Mouse (Mus musculus): Measurements from ENCODE around the gene Ndufa10.
"Not testable (repeated sequence)": the region's sequence is repeated elsewhere in the genome, so short reads cannot be mapped to it uniquely, and the experiment has no call there.

The Ndufa10 gene

DNA sequence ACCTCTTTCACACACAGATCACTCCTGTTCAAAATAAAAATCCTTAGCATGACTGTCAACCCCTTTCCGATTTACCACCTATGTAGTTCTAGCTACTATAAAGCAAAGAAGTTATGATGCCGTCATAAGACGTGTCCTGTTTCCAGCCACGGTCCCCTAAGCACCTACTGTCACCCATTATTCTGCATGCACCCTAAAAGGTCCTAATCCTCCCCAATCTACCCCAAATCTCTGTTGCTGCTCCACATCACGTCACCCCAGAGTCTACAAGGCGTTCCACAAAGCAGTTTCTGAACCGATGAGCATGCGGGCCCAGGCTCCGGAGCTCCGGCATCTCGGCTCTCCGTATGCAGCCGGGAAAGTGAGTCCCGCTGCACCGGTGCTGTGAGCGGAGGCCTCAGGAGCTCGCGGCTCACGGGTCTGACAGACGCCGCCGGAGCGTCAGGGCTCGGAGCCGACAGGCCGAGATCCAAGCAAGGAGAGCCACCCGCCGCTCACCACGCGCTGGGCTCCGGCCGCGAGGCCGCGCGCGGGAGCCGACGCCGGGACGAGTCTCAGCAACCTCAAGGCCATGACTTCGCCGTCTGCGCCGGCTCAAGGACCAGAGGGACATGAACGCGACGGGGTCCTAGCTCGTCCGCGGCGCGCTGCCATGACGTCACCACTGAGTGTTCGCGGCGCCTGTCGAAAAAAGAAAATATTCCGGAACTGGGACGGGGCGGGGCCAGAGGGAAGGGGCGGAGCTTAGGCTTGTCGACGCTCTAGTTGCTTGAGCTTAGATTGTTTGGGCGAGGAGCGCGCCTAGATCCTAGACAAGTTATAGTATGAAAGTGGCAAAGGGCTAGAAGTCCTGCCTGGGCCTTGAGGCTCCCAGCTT is at the start of gene Ndufa10:
Gene Ndufa10, minus strand, starts transcription at position 696 of the 877 bp plus-strand sequence.
- peak; percentile 89 for DNase-seq (ENCODE audit: low read depth, low spot score)

DNA sequence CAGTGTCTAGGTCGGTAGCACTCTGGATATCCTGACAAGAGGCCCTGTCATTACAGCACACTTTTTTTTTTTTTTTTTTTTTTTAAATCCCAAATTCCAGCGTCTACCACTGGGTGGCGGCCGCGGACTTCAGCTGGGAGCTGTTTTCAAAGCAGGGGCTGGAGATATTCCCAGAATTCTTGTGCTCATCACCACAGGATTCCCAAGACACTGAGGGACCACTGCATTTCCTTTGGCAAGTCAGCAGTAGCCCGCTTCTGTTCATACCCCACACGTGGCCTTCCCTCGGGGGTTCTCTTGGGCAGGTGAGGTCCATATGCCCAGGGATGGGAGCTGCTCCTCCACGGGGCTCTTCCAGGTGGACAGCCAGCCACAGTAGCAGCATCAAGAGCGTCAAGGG is 47.7 kb upstream of the Ndufa10 start:
- no peak for DNase-seq (ENCODE audit: low read depth, low spot score)

DNA sequence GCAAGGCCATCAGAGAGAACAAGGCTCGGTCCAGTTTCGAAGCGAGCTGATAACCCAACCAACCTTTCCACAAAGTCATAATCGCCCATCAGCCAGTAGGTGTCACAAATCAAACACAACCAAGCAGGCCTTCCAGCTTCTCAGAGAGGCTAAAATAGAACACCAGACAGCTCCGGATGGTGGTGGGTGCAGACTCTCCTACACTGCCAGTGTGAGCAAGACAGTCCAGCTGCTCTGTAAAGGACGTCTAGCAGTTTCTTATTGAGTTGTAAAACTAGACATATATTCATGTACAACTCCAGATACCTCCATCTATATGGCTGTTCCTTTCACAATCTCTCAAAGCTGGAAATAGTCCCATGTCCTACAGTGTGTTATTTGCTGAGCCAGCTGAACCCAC is 45.4 kb upstream of the Ndufa10 start:
- no peak for DNase-seq (ENCODE audit: low read depth, low spot score)

DNA sequence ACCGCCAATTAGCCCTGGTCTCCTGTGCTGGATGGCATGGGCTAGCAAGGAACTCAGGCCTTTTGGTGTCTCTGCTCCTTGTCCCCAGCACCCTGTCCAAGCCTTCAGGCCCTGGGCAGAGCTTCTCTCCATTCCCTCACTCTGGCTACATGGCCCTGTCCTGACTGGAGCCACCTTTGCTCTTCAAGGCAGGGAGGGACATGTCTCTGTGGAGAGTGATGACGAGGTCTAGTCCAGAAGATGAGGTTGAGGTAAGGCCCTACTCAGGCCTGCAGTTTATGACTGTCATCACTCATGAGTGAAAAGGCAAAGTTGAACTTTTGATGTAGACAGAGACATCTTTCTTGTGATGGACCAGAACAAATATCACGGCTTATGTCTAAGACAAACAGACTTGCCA is 44.9 kb upstream of the Ndufa10 start, which contains the start of gene Olfr1414:
Gene Olfr1414, minus strand, starts transcription at position 101 of the 400 bp plus-strand sequence.
- no peak for DNase-seq (ENCODE audit: low read depth, low spot score)

DNA sequence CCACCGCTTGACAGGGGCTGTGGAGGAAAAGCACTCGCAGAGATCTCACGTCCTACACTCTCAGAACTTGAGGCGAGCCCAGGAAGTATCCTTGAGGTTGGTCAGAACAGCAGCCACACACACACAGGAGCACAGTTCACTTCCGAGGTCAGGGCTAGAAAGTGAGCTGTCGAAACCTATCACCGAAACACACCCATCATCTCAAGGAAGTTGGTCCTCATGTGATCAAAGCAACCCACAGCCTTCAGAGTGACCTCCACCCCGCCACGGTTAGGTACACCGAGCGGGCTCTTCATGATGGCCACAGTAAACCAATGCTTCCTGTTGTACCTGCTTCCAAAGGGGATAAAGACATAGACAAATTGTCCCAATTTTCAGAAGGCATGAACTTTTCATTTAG is 41.7 kb upstream of the Ndufa10 start:
- DNase-seq (ENCODE audit: low read depth, low spot score): no peak

DNA sequence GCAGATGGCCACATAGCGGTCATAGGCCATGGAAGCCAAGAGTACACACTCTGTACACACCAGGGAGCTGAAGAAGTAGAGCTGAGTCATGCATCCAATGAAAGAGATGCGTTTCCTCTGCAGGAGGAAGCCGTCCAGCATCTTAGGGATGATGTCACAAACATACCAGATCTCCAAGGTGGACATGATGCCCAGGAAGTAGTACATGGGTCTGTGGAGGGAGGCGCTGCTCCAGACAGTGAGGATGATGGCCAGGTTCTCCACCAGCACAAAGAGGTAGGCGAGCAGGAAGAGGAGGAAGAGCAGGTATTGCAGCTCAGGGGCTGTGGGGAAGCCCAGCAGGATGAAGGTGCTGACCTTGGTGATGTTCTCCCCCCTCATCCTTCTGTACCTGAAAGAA is 38.0 kb upstream of the Ndufa10 start:
- not testable (repeated sequence) for DNase-seq (ENCODE audit: low read depth, low spot score)

DNA sequence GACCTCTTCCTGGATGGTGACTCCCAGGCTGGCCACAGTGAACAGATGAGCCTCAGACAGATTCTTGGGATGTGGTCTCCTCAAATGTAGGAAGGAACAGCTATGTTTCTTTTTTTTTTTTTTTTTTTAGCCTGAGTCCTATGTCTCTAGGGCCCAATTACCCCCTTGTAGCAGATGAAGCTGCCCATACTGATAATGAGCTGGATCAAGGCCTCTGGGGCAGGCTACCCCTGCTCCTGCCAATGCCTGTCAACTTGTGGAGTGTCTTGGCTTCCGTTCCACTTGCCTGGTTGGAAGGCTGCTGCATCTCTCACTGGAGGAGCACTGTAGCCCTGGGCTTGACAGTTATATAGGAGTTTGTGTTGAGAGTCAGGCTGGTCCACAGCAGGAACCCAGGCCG is 22.3 kb upstream of the Ndufa10 start, which contains the start of gene Olfr1415:
Gene Olfr1415, minus strand, starts transcription at position 101 of the 400 bp plus-strand sequence.
- DNase-seq (ENCODE audit: low read depth, low spot score): no peak

DNA sequence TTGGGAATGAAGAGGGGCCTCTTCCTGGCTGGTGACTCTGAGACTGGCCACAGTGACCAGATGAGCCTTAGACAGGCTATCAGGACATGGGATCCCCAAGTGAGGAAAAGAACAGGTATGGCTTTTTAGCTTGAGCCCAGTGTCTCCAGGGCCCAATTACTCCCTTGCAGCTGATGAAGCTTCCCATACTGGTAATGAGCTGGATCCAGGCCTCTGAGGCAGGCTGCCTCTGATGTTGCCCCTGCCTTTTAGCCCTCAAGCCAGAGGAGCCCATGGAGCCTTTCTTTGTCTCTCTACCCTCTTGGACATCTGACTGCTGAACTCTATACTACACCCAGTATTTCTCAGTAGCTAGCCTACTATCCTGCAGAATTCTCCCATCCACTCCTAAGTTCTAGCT is 11.4 kb upstream of the Ndufa10 start, which contains the start of gene Olfr1416:
Gene Olfr1416, minus strand, starts transcription at position 101 of the 400 bp plus-strand sequence.
- DNase-seq (ENCODE audit: low read depth, low spot score): no peak

DNA sequence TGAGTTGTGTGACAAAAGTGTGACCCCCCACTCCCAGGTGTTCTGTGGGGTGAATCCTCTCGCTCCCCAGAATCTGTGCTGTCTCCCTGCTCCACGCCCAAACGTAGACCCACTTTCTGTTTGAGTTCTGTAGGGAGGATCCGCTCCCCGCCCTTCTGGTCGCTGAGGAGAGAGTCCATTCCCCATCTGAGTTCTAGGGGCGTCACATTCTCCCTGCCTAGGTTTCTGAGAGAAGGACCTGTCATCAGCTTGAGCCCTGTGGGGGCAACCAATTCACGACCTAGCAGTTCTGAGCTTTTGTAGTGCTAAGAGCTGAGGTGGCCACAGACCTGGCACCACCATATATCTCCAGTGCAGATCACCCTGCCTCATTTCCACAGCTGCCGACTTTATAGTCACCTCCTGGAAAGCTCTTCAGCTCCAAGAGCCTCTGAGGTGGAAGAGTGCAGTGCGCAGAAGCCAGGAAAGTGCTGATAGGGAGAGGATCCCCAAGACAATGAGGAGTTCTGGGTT is 462 bp upstream of the Ndufa10 start:
- DNase-seq (ENCODE audit: low read depth, low spot score): no peak

DNA sequence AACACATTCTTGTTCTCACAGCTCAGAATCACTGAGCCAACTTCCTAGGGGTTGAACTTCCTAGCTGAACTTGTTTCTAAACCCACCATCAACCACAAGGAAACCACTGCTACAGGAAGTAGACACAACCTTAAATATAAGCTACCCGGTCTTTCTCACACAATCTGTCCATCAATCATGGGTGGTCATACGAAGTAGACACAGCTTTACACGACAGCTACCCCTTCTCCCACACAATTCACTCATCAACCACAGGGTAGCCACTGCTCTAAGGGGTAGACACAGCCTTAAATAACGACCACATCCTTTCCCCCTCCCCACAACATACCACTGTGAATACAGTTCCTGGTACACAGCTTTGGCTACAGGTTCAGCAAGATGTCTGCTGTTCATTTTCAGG is 4.8 kb downstream of the Ndufa10 start:
- no peak for DNase-seq (ENCODE audit: low read depth, low spot score)

DNA sequence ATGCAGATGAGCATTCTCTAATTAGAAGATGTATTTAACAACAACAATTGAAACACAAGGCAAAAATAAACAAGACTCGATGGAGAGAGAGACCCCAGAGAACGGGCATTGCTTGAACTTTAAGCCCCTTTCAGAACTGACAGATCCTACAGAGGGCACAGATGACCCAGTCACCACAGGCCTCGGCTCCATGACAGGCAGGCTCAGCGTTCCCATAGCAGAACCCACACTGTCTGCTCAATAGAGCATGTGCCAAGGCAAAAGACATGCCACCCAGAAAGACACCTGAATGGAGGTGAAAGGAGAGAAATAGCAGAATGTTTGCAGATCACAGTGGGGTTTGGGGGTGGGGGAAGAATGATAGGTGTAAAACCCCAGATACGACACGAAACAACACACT is 15.2 kb downstream of the Ndufa10 start:
- DNase-seq (ENCODE audit: low read depth, low spot score): no peak

DNA sequence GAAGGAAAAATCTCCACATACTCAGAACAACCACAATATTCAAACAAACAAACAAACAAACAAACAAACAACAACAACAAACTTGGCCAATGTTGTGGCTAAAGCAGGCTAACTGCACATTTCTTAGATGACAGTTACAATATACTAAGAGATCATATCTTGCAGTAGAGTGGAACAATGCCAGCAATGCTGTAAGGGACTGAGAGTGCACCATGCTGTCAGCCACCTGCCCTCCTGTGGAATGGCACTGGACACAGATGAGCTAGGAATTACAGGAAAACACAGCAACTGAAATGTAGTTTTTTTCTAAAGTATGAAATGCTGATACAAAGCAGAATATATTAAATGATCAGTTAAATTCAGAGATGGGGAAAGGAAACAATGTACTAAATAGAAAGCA is 15.9 kb downstream of the Ndufa10 start:
- DNase-seq (ENCODE audit: low read depth, low spot score): no peak

DNA sequence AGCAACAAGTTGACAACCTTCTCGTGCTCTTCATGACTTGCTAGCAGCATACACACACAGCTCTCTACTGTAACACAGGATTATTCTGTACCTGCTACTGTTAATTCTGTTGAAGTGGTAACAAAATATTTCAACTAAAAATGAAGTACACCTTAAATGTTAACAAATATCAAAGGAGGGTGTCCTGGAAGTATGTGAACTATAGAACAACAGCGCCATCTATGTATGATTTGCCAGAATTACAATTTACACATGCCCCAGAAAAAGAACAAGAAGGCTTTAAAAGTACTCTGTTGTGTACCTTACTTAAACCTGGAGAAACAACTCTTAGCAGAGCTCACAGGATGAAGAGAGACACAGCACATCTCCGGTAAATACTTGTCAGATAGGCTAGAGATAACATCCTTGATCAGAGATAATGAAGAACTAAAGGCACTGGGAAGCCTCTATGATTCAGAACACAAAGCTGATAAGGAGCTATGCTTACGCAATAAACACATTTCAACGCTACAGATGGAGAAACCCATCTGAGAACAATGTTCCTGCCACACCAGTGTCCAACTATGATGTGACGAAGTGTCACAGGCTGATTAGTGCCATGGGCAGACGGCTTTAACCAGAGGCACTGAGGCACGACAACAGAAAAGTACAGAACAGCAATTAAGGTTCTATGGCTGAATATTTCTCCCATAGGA is 19.8 kb downstream of the Ndufa10 start:
- DNase-seq (ENCODE audit: low read depth, low spot score): peak; percentile 21

DNA sequence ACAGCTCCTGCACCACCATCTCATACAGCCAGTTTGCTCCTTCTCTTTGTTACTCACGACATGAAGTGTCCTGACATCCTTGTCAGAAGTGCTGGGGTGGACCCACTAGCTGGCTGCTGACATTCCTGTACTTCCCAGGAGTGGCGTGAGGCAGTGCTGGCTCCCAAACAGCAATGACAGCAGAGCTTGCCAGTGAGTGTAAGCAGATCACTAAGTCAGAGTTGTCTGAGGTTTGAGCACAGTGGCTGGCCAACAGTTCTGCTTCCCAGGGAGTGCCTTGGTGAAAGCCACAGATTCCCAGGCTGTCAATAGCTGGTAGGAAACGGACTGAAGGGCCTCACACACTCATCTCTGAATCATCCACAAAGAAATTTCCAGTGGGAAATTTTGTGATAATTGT is 25.4 kb downstream of the Ndufa10 start:
- DNase-seq (ENCODE audit: low read depth, low spot score): no peak

DNA sequence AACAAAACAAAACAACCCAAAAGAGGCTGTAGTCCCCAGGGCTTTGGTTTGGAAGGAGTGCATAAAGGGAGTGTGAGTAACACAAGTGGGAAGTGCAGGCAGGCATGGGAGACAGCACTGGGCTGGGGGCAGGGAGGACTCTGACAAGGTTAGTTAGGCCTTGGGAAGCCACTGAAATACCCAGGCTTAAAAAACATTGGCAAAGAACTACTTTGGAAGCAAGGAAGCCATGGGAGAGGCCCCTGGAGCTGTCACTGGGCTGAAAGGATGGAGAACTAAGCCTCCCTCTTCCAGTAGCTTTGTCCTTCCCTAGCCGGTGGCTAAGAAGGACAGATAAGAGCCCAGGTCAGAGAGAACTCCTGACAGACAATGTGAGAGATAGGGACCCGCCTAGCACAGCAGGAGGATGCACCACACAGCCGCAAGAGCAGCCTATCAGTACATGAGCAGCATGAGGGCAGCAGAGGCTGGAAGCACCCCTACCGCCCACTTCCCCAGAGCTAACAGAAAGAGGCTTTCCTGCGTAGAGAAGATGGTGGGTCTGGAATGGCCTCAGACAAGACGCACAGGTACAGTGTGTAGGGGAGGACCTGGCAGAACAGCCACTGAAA is 32.1 kb downstream of the Ndufa10 start:
- no peak for DNase-seq (ENCODE audit: low read depth, low spot score)

DNA sequence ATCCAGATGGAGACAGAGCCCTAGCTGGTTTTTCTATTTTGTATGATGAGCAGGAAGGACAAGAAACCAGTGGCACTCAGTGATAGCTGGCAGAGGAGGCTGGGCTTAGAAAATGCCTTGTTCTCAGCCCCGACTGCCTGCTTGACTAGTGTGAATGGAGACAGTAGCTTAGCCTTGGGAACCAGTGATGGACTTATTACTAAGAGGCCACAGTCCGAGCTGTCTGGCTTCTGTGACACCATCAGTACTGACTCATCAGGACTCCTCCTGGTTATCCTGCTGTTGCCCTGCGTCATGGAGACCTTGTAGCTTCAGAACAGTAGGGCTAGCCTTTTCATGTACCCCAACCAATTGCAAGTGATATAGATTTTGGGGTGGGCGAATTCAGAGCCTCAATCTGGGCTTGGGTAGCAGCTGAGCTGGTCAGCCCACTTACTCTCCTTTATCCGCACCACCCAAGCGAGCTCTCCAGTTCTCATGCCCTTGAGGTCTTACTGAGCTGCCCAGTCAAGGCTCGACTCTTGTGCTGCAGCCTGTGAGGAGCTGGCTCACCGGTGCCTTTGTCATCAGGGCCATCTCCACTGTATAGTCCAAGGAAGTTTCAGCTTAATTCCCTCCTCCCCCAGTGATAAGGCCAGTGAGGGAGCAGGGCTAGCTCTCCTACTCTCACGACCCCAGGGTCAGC is 33.5 kb downstream of the Ndufa10 start:
- no peak for DNase-seq (ENCODE audit: low read depth, low spot score)

DNA sequence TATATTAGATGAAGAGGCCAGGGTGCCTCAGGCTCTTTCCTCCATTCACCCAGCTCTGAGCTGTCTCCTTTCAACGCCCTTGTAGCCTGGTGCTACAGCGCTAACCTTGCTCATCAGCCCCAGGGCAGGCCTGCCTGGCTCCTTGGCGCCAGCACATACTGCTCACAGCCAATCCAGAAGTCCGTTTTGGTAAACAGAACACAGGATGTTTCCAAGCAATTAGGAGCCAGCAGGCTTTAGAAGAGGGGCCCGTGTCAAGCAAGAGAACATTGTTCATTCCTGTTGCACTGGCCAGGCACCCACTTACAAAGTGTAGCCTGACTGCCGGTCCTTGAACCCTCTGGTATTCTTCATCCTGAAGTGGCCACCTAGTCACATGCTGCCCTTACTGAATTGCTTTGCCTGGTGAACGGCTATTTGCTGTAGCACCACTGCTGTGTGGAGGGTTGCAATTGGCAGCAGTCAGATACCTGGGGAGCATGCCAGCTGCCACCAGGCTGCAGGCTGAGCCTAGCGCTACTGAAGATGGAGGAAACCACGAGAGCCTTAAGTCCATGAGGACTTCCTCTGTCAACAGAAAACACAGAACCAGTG is 35.9 kb downstream of the Ndufa10 start:
- DNase-seq (ENCODE audit: low read depth, low spot score): no peak

DNA sequence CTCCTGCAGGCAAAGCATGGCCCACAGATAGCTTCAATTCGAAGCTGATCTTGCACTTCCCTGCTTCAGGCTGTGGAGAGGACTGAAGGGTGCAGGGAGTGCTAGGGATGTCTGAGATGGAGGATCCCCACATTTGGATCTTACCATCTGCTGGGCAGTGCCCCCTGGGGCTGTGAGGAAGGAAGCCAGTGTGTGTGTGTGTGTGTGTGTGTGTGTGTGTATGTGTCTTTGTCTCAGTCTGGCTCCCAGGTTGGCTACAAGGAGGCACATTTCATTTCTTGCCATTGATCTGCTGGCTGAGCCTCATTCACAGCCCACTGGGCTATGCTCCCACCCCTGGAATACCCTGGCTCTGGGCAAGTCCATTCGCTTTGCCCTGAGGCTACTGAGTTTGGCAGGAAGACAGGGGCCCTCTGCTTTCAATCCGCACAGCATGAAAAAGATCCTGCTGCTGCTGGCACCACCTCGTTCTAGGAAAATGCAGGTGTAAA is 36.8 kb downstream of the Ndufa10 start:
- DNase-seq (ENCODE audit: low read depth, low spot score): no peak

DNA sequence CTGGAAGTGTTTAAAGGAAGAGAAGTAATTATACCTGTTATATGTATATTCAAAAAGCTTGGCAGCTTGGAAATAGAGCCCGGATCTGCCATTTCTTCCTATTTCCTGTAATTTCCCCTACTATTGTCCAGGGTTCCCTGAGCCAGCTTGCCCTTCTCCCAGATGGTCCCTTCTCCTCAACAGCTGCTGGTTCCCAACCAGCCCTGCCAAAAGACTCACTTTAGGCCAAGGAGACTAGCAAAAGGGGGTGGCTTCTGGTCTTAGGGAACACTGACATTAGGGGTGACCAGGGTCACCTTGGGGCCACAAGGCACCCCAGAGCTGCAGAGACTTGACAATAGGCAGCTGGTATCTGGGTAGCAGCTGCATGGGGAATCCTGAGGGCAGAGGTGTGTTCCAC is 38.7 kb downstream of the Ndufa10 start:
- DNase-seq (ENCODE audit: low read depth, low spot score): no peak

DNA sequence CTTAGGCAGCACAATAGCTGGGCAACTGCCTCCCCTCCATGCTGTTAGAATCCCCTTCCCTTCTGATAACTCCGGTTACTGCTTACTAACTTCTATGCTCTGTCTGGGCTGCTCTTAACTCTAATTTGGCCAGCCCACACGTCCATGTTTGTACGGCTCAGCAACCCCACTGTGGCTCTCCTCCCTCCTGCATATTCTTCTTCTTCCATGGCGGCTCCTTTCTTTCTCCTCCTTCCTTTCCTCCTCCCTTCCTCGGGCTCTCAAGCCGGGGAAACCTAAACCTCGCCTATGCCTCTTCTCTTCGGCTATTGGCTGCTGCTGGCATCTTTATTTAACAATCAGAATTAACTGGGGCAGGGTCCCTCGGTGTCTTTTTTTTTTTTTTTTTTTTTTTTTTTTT is 40.9 kb downstream of the Ndufa10 start:
- no peak for DNase-seq (ENCODE audit: low read depth, low spot score)

DNA sequence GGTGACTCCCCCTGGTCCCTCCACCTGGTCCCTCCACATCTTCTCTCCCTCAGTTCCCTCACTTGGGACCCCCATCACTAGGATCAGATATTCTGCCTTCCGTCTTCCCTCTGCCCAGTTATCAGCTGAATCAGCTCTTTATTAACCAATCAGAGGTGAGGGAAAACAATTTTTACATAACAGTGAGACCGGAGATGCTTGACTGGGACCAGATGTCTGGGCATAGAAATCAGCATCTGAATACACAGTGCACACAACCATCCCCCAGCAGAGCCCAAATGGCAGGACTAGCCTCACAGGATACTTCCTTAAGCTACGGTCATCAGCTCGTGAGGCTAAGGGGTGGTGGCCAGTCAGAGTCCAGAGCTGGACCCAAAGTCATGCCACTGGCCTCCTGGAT is 41.6 kb downstream of the Ndufa10 start:
- no peak for DNase-seq (ENCODE audit: low read depth, low spot score)
